Mouse (Mus musculus) B cell, adult 62 days (primary cell): ENCODE data around the gene Slc5a2. TPM values are rescaled to one million over a fixed set of nuclear protein-coding genes. Genes with fewer than 3 reads are reported as not detected.

Experiments
- total RNA-seq: library from RNA; stranded (reverse); gene quantifications from 4 replicates; pipeline ENCODE4 v1.2.4, GENCODE M21; 2023

The Slc5a2 gene
- not detected in 4 replicates for total RNA-seq

GRCm38 (mm10) chr7:128265411-128265810 is at the start of gene Slc5a2:
TSS of gene Slc5a2 (plus strand) at chr7:128265657.

GRCm38 (mm10) chr7:128236856-128237592 is 28.4 kb upstream of the Slc5a2 start, which contains the start of gene Armc5:
TSS of gene Armc5 (plus strand) at chr7:128237342.

GRCm38 (mm10) chr7:128237927-128238778 is 27.3 kb upstream of the Slc5a2 start, which contains the start of gene 9130023H24Rik:
TSS of gene 9130023H24Rik (minus strand) at chr7:128238031.

DNA sequence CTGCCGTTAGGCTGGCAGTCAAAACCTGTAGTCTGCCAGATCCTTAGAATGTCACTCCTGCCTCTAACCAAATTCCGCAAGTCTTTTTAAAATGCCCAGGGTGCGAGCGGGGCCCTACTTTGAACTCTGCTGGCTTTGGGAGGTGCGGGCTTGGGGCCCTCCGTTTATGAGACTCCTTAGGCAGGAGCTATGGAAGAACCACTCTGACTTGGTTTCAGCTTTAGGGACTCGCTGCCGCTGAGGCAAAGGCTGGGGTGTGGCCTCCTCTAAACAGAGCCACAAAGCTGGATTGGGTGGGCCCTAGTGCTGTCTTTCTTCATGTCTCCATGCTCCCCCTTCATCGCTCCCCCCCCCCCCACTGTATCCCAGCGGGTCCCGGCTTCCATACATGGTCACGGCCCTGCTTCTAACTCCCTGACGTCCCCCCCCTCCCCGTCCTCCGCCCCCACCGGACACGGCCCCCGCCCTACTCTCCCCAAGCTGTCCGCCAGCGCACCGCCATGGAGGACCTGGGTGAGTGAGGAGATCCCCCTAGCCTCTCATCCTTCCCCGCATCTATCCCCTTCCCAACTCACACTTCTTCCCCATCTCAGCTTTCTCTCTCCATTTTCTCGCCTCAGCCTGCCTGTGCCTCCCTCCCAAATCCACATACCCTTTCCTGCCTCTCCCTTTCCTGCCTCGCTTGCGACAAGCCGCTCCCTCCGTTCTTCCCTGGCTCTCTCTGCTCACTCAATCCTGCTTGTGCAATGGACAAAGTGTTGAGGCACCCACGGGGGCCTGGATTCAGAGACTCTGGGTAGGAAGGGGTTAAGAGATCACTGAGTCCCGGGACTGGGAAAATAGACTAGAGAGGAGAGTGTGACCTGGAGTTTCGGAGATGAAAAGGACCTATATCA is 18.7 kb upstream of the Slc5a2 start, which contains the start of gene Tgfb1i1:
Gene Tgfb1i1, plus strand, starts transcription at position 317 of the 896 bp plus-strand sequence.

DNA sequence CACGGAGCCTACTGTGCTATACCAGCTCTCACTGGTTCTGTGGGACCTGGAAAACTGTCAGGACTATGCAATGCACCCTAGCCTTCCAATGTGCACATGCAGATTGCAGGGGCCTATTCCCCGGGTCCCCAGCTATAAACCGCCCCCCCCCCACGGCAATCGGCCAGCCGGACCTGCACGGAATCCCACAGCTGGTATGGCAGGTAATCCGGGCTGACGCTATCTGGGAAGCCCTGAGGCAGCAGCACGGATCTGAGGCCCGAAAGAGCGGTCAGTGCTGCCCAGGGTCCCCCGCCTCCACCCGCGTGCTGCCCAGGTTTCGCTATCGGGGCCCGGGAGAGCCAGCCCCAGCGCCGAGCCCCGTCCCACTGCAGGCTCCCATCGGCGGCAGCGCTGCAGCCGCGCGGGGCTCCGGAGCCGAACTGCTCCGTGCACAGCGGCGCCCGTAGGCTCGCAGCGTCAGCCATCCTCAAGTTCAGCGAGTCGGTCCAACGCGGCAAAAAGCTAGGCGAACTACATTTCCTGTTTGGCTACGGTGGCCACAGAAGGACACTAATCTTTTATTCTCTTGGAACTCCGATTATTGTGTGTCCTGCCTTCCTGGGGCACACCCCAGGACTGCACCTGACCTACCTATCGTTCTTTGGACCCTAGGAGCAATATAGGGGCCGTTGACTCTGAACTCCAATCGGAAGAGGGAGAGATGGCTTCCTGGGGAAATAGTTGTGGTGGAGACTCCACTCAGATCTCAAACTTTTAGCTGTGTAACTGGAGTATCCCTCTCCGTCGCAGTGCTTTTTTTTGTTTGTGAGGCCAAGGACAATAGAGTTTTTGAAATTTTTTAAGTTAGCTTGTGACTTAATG is 32.4 kb downstream of the Slc5a2 start, which contains the start of gene BC017158:
Gene BC017158, minus strand, starts transcription at position 554 of the 864 bp plus-strand sequence.

Other genes starting within 250 kb of the Slc5a2 start
- gene Itgam, start 203.0 kb upstream of the Slc5a2 start, total RNA-seq = 1.4 to 2.7 TPM (median 2.1 TPM) in 4 replicates
- not detected in 4 replicates for gene Gm49368, start 203.0 kb upstream of the Slc5a2 start, total RNA-seq
- gene Itgax, start 136.1 kb upstream of the Slc5a2 start, total RNA-seq = 0.98 to 3.9 TPM (median 1.8 TPM) in 4 replicates
- 3.6 to 4.4 TPM (median 4.1 TPM) in 4 replicates for gene Itgad, start 111.3 kb upstream of the Slc5a2 start, total RNA-seq
- gene Cox6a2, start 59.3 kb upstream of the Slc5a2 start, total RNA-seq = not detected in 4 replicates
- gene Armc5, start 28.3 kb upstream of the Slc5a2 start, total RNA-seq = 26.3 to 31.1 TPM (median 28.7 TPM) in 4 replicates
- gene 9130023H24Rik, start 27.6 kb upstream of the Slc5a2 start, total RNA-seq = 4.6 to 6.0 TPM (median 5.6 TPM) in 4 replicates
- 1.9 to 3.7 TPM (median 2.5 TPM) in 4 replicates for gene Tgfb1i1, start 18.8 kb upstream of the Slc5a2 start, total RNA-seq
- gene BC017158, start 32.5 kb downstream of the Slc5a2 start, total RNA-seq = 25.1 to 32.1 TPM (median 28.0 TPM) in 4 replicates
- gene Rgs10, start 153.1 kb downstream of the Slc5a2 start, total RNA-seq = 26.9 to 35.9 TPM (median 29.0 TPM) in 4 replicates
- gene Tial1, start 196.1 kb downstream of the Slc5a2 start, total RNA-seq = 149 to 154 TPM (median 152 TPM) in 4 replicates